Mouse (Mus musculus): ENCODE data around the gene Gm49358. TPM values are rescaled to one million over a fixed set of nuclear protein-coding genes. Genes with fewer than 3 reads are reported as not detected.

Gm49358 gene
- polyA plus RNA-seq, 1 experiment: 2.1 TPM

DNA sequence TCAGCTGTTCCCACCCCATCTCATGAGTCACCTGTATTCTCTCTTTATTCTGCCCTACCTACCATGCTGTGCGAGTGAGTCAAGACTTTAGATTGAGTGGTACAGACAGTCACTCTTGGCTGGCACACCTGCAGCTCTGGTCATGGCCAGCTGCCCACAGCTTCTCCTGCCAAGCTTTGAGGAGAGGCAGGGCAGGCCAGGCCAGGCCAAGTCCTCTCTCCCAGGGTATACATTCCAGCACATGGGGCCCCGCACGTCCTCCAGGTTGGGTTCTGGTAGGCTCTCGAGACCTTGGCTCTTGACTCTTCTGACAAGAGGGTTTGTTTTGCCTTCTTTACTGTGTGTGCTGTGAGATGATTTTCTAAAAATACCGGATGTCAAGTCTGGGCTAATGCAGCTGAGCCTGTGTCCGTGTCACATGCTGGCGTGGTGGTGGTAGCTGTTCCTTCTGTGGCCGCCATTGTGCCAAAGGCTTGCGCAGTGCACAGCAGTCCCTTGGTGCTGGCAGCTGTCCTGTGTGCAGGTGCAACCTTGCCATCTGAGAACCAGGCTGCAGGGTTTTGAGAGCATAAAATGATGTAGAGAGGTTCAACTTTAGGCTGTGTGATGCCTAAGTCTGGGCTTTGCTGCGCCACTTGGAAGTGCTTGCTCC is 62.2 kb downstream of the Gm49358 start:
- no peak overlapping the region for H3K27ac ChIP-seq (ENCODE audit: insufficient read depth, low read length)
- no peaks in the 10 kb centered on the region for H3K4me1 ChIP-seq (ENCODE audit: control insufficient read depth, insufficient read depth, low read length)
- H3K4me3 ChIP-seq (ENCODE audit: insufficient read depth, low read length): no peak overlapping the region
- no peak for TF ChIP-seq CTCF (IDR thresholded peaks at IDR 0.05; ENCODE audit: borderline replicate concordance, insufficient read depth, low read length)
- TF ChIP-seq POLR2A (IDR thresholded peaks at IDR 0.05; ENCODE audit: low read depth, low read length): no peak

- Histone ChIP-seq H3K4me1 (ENCODE audit: control insufficient read depth, insufficient read depth, low read length) (no peaks in the 10 kb centered on the region), H3K27ac (ENCODE audit: insufficient read depth, low read length) (no peak overlapping the region), H3K4me3 (ENCODE audit: insufficient read depth, low read length) (no peak overlapping the region)
- no peak for TF ChIP-seq POLR2A (IDR thresholded peaks at IDR 0.05; ENCODE audit: low read depth, low read length)
- no peak for TF ChIP-seq CTCF (IDR thresholded peaks at IDR 0.05; ENCODE audit: borderline replicate concordance, insufficient read depth, low read length)
Measured at GRCm38 (mm10) chr10:86826929-86827328, 63.2 kb downstream of the Gm49358 start.

DNA sequence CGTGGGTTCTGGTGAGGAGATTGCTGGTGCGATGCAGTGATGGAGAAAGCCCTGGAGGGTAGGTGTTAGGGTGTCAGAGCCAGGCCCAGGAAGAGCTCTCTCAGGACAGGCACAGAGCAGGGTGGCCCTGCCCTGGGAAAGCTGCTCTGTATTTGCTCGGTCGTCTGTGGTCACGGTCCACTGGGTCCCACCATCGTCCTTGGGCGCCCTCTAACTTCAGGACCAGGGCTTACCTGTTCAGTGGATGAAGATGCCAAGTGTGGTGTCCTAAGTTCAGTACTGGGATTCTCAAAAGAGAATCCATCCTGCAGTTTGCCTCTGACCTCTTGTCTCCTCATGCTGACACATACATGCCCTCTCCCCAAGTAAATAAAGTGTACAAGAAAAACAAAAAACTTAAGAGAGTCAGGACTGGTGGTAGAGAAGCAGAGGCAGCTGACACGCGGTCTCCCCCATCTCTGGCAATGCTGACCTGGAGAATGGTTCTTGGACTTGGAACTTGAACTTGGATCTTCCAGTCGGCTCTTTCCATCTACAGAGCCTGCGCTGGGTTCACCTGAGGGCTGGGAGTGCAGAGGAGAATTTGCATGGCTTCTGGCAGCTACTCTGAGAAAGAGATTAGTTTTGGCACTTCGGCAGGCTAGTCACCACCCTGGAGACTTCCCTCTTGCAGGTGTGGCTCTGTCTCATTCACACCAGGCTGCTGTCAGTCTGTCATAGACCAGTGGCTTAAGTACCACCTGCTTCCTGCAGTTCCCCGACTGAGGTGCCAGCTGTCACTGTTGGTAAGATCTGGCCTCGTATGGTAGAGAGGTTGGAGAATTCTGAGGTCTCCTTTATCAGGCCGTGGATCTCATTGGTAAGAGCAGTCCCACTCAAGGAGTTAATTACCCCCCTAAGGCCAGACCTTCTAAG is 64.7 kb downstream of the Gm49358 start:
- TF ChIP-seq POLR2A (IDR thresholded peaks at IDR 0.05; ENCODE audit: low read depth, low read length) (no peak), CTCF (IDR thresholded peaks at IDR 0.05; ENCODE audit: borderline replicate concordance, insufficient read depth, low read length) (no peak)

DNA sequence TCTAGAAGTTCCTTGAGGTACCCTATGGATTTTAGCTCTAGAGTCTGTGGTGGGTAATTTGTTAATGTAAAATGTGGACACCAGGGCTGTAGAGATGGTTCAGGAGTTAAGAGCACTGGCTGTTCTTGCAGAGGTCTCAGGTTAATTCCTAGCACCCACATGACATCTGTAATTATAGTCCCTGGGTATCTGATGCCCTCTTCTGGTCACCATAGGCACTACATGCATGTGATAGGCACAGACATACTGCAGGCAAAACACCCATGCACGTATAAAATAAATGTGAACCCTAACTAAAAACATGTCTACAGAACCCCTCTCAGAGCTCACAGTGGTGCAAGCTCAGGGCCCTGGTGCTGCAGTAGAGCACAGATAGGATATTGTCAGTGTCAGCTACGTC is 65.7 kb downstream of the Gm49358 start:
- no peak for TF ChIP-seq POLR2A (IDR thresholded peaks at IDR 0.05; ENCODE audit: low read depth, low read length)
- no peak for TF ChIP-seq CTCF (IDR thresholded peaks at IDR 0.05; ENCODE audit: borderline replicate concordance, insufficient read depth, low read length)
- Histone ChIP-seq H3K4me3 (ENCODE audit: insufficient read depth, low read length) (no peak overlapping the region), H3K27ac (ENCODE audit: insufficient read depth, low read length) (no peak overlapping the region), H3K4me1 (ENCODE audit: control insufficient read depth, insufficient read depth, low read length) (no peaks in the 10 kb centered on the region)

More for the DNA sequence above, 64.7 kb downstream of the Gm49358 start:
- H3K4me3 ChIP-seq (ENCODE audit: insufficient read depth, low read length): no peak overlapping the region
- no peaks in the 10 kb centered on the region for H3K4me1 ChIP-seq (ENCODE audit: control insufficient read depth, insufficient read depth, low read length)
- H3K27ac ChIP-seq (ENCODE audit: insufficient read depth, low read length): no peak overlapping the region

DNA sequence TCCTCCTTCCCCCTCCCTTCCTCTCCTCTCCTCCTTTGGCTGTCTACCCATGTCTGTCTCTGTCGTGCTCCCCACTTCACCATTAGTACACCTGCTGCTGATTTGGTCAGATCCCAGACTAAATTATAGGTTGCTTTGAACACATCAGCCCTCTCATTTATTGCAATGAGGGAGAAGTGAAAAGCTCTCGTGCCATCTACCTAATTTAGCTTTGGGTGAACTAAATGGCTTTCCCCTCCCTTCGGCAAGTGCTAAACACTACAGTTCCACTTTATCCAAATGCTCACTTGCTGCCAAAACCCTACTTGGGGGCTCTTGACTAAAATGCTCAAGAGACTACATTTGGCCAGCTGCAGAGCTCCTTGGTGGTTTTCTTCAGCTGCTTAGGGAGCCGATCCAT is 73.0 kb downstream of the Gm49358 start:
- no peak overlapping the region for H3K27ac ChIP-seq (ENCODE audit: insufficient read depth, low read length)
- H3K4me3 ChIP-seq (ENCODE audit: insufficient read depth, low read length): no peak overlapping the region
- no peak for TF ChIP-seq POLR2A (IDR thresholded peaks at IDR 0.05; ENCODE audit: low read depth, low read length)
- TF ChIP-seq CTCF (IDR thresholded peaks at IDR 0.05; ENCODE audit: borderline replicate concordance, insufficient read depth, low read length): no peak
- H3K4me1 ChIP-seq (ENCODE audit: control insufficient read depth, insufficient read depth, low read length): no peaks in the 10 kb centered on the region

GRCm38 (mm10) chr10:86838827-86839226 is 75.1 kb downstream of the Gm49358 start:
- no peaks in the 10 kb centered on the region for H3K4me1 ChIP-seq (ENCODE audit: control insufficient read depth, insufficient read depth, low read length)
- H3K27ac ChIP-seq (ENCODE audit: insufficient read depth, low read length): no peak overlapping the region
- no peak for TF ChIP-seq POLR2A (IDR thresholded peaks at IDR 0.05; ENCODE audit: low read depth, low read length)
- TF ChIP-seq CTCF (IDR thresholded peaks at IDR 0.05; ENCODE audit: borderline replicate concordance, insufficient read depth, low read length): no peak
- H3K4me3 ChIP-seq (ENCODE audit: insufficient read depth, low read length): no peak overlapping the region

DNA sequence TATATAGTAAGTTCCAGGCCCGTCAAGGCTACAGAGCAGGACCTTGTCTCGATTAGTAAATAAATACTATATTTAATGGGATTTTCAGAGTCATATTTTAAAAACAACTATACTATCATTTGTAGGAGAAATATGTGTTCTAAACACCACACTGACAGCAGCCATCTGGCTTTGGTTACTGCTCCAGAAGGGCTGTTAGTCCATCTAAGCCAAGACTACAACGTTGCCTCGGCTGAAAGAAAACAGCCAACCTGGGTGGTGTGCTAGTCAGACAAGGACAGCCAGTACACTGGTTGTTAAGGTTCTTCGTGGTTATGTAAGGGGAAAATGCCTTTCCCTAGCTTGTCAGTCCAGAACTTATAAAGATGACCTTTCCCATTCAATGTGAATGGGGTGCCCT is 78.9 kb downstream of the Gm49358 start:
- Histone ChIP-seq H3K27ac (ENCODE audit: insufficient read depth, low read length) (no peak overlapping the region), H3K4me1 (ENCODE audit: control insufficient read depth, insufficient read depth, low read length) (no peaks in the 10 kb centered on the region), H3K4me3 (ENCODE audit: insufficient read depth, low read length) (no peak overlapping the region)
- no peak for TF ChIP-seq CTCF (IDR thresholded peaks at IDR 0.05; ENCODE audit: borderline replicate concordance, insufficient read depth, low read length)
- TF ChIP-seq POLR2A (IDR thresholded peaks at IDR 0.05; ENCODE audit: low read depth, low read length): no peak

- Histone ChIP-seq H3K4me1 (ENCODE audit: control insufficient read depth, insufficient read depth, low read length) (no peaks in the 10 kb centered on the region), H3K27ac (ENCODE audit: insufficient read depth, low read length) (no peak overlapping the region), H3K4me3 (ENCODE audit: insufficient read depth, low read length) (no peak overlapping the region)
- TF ChIP-seq POLR2A (IDR thresholded peaks at IDR 0.05; ENCODE audit: low read depth, low read length): no peak
- no peak for TF ChIP-seq CTCF (IDR thresholded peaks at IDR 0.05; ENCODE audit: borderline replicate concordance, insufficient read depth, low read length)
Measured at GRCm38 (mm10) chr10:86846926-86847467, 83.2 kb downstream of the Gm49358 start.

DNA sequence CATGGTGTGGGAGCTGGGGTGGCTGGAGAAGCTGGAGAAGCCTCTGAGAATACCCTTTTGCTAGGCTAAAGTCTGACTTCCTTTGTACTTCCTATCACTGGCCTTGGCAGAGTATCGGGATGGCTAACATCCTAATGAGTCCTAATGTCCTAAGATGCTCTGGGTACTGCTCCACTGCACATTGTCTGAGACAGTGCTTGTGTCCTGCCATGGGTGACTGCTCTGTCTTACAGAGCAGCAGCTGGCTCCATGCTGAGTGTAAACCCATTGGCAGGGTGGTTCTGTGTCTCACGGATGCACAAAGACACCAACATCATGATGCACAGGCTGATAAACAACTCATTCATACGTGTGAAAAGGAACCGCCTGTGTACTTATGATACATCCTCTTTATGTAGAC is 85.3 kb downstream of the Gm49358 start:
- Histone ChIP-seq H3K4me1 (ENCODE audit: control insufficient read depth, insufficient read depth, low read length) (no peaks in the 10 kb centered on the region), H3K4me3 (ENCODE audit: insufficient read depth, low read length) (no peak overlapping the region), H3K27ac (ENCODE audit: insufficient read depth, low read length) (no peak overlapping the region)
- TF ChIP-seq CTCF (IDR thresholded peaks at IDR 0.05; ENCODE audit: borderline replicate concordance, insufficient read depth, low read length) (no peak), POLR2A (IDR thresholded peaks at IDR 0.05; ENCODE audit: low read depth, low read length) (no peak)

- Histone ChIP-seq H3K27ac (ENCODE audit: insufficient read depth, low read length) (no peak overlapping the region), H3K4me3 (ENCODE audit: insufficient read depth, low read length) (no peak overlapping the region), H3K4me1 (ENCODE audit: control insufficient read depth, insufficient read depth, low read length) (no peaks in the 10 kb centered on the region)
- TF ChIP-seq CTCF (IDR thresholded peaks at IDR 0.05; ENCODE audit: borderline replicate concordance, insufficient read depth, low read length) (no peak), POLR2A (IDR thresholded peaks at IDR 0.05; ENCODE audit: low read depth, low read length) (no peak)
Measured at GRCm38 (mm10) chr10:86849508-86849907, 85.7 kb downstream of the Gm49358 start.
